Mouse (Mus musculus) embryonic stem cell, embryonic (primary cell): ENCODE results near the gene Kyat1.

Experiments
- CTCF ChIA-PET, 4 experiments: fragments of 300-600 bp in 2 of 4; fragments of 350-600 bp in 2 of 4; sonication (Branson Sonifier 250); formaldehyde crosslinking; loops; one replicate each; lab custom pipeline; 2022; ENCODE audit warnings: inconsistent platforms in 2 of 4; lab: Charles Lee
- POLR2A ChIA-PET, 4 experiments: fragments of 300-600 bp in 2 of 4; fragments of 350-600 bp in 2 of 4; sonication (Branson Sonifier 250); formaldehyde crosslinking; loops; one replicate each; lab custom pipeline; 2022; ENCODE audit warnings: antibody characterized with exemption in 4 of 4, inconsistent platforms in 1 of 4; lab: Charles Lee

The Kyat1 gene

DNA sequence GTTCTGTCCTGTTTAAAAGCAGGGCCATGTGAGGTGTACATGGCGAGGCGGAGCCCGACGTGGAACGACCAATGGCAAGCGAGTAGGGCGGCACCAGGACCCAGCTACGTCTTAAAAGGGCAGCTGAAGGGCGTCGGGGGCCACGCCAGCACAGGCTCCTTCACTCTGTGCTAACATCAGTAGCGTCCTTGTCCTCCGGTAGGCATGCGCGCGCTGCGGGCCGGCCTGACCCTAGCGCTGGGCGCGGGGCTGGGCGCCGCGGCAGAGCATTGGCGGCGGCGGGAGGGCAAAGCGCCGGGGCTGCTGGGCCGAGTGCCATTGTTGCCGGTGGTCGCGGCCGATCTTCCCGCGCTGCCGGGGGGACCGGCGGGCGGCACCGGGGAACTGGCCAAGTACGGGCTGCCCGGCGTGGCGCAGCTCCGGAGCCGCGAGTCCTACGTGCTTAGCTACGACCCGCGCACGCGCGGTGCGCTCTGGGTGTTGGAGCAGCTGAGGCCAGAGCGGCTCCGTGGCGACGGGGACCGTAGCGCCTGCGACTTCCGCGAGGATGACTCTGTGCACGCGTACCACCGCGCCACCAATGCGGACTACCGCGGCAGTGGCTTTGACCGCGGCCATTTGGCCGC, 34.2 kb downstream of the Kyat1 start, which contains the start of gene Endog:
TSS of gene Endog (plus strand) at position 123 of the 626 bp plus-strand sequence.
- ChIA-PET CTCF (interaction anchor here (0.5 to 3.6 kb wide), 15 partner anchors 9 to 234 kb away, joined by 3 to 19 read pairs (median 4); partner anchors contain the start of genes Kyat1 (in 1 of the 4) and Pkn3 (in 1 of the 4)), POLR2A (interaction anchor here (0.5 to 10.3 kb wide), 115 partner anchors 8 to 636 kb away, joined by 3 to 102 read pairs (median 4); partner anchors contain the start of genes Tbc1d13 (in 4 of the 4), Kyat1 (in 3 of the 4), Phyhd1 (in 3 of the 4) and Zdhhc12 (in 2 of the 4))

GRCm38 (mm10) chr2:30166677-30167076, 39.0 kb downstream of the Kyat1 start:
- ChIA-PET POLR2A (interaction anchor here in 2 of 4 experiments (0.6 to 1.1 kb wide), 4 partner anchors 17 to 202 kb away, joined by 3 to 5 read pairs (median 4); no protein-coding TSS in a partner anchor), CTCF (interaction anchor here (0.5 to 1.1 kb wide), 4 partner anchors 10 to 36 kb away, joined by 3 to 5 read pairs (median 4); partner anchors contain the start of gene Spout1 (in 1 of the 4))

DNA sequence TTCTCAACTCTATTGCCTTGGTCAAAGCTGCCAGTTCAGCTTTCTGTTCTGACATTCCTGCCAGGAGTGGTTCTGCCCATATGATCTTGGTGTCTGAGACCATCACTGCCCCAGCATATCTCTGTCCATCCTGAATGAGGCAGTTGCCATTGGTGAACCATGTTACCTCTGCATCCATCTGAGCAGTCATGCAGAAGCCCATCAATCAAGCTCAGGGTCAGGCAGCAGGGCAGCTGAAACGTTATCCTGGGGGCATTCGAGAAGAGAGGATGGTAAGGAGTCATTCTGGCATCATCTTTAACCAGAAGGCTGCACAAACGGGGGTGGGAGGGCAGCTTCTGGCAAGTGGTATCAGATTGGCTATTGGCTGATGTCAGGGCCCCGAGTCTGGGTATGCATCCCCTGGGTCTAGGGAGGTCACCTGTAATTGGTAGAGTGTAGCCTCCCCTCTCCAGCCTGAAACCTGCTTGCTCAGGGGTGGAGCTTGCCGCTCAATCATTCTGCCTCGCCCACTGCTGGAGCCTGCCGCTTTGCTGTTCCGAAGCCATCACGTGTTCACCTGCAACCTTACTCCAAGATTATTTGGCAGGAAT, 41.2 kb downstream of the Kyat1 start:
- POLR2A ChIA-PET, result interaction anchor here in 2 of 4 experiments (0.8 to 3.1 kb wide), 15 partner anchors 8 to 101 kb away, joined by 3 to 16 read pairs (median 4); partner anchors contain the start of genes Endog (in 1 of the 2), Kyat1 (in 1 of the 2), Phyhd1 (in 1 of the 2) and Spout1 (in 1 of the 2)
- CTCF ChIA-PET, result interaction anchor here (0.6 to 1.9 kb wide), 5 partner anchors 14 to 818 kb away, joined by 3 to 5 read pairs (median 3); partner anchors contain the start of gene Spout1 (in 1 of the 4)

DNA sequence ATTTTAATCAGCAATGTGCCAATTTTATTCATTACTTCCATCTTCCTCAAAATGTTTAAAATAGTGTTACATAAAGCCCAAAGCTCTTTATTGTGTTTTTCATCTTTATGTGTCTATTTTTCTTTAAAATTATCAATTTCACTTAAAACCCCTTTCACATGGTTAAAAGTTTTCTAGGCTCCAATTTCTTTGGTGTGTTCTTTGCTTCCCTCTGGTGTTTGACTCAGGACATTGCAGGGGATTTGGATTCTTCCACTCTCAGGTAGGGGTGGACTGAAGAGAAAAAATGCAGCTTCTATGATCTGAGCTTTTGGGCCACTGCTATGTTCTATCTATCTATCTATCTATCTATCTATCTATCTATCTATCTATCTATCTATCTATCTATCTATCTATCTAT, 43.8 kb downstream of the Kyat1 start:
- POLR2A ChIA-PET, result interaction anchor here (0.5 to 3.1 kb wide), 45 partner anchors 9 to 1078 kb away, joined by 3 to 16 read pairs (median 4); partner anchors contain the start of genes Spout1 (in 3 of the 4), Endog (in 2 of the 4), Zer1 (in 2 of the 4) and Tbc1d13 (in 1 of the 4)
- CTCF ChIA-PET, result interaction anchor here (0.5 to 3.1 kb wide), 76 partner anchors 9 to 1923 kb away, joined by 3 to 25 read pairs (median 4); partner anchors contain the start of genes Endog (in 4 of the 4), Spout1 (in 2 of the 4), Zer1 (in 2 of the 4) and Fam78a (in 1 of the 4)

DNA sequence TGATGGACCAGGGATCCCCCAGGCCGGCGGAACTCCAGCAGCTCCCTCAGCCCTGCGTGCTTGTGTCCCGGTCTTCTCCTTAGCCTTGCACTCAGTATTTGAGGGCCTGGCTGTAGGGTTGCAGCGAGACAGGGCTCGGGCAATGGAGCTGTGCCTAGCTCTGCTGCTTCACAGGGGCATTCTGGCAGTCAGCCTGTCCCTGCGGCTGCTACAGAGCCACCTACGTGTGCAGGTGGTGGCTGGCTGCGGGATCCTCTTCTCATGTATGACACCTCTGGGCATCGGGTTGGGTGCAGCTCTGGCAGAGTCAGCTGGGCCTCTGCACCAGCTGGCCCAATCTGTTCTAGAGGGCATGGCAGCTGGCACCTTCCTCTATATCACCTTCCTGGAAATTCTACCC, 45.8 kb downstream of the Kyat1 start:
- POLR2A ChIA-PET, result interaction anchor here in 3 of 4 experiments (0.8 to 4.2 kb wide), 18 partner anchors 9 to 256 kb away, joined by 3 to 17 read pairs (median 4); partner anchors contain the start of genes Endog (in 2 of the 3), Tbc1d13 (in 2 of the 3), Kyat1 (in 1 of the 3) and Spout1 (in 1 of the 3)
- CTCF ChIA-PET, result interaction anchor here in 1 of 4 experiments (1.2 kb wide), 1 partner anchor 61 kb away, joined by 3 read pairs; no protein-coding TSS in a partner anchor

GRCm38 (mm10) chr2:30152616-30153015, 53.0 kb downstream of the Kyat1 start:
- POLR2A ChIA-PET, result interaction anchor here in 3 of 4 experiments (1.1 to 17.7 kb wide), 19 partner anchors 8 to 90 kb away, joined by 3 to 393 read pairs (median 9); partner anchors contain the start of genes Tbc1d13 (in 2 of the 3), Endog (in 1 of the 3), Kyat1 (in 1 of the 3) and Spout1 (in 1 of the 3)

DNA sequence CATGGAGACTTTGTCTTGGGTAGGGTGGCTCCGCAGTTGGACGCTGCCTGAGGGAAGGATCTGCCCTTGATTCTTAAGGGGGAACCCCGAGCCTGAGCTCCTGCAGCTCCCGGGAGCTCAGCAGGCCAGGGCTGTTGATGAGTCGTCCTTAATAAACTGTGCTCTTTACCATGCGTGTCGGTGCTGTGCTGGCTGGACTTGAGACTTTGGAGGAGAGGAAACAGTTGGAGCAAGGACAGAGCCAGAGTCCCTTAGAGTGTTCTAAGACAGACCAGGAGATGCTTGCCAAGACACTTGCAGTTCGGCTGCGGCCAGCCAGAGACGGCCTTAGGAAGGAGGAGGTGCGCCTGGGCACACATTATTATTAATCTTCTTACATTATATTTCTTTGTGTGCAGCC, 53.8 kb downstream of the Kyat1 start:
- POLR2A ChIA-PET, result interaction anchor here (0.6 to 17.7 kb wide), 22 partner anchors 9 to 316 kb away, joined by 3 to 393 read pairs (median 7); partner anchors contain the start of genes Tbc1d13 (in 3 of the 4), Endog (in 2 of the 4), Spout1 (in 1 of the 4) and Zer1 (in 1 of the 4)
- CTCF ChIA-PET, result interaction anchor here in 2 of 4 experiments (0.5 to 1.2 kb wide), 2 partner anchors 43 to 112 kb away, joined by 3 to 7 read pairs; no protein-coding TSS in a partner anchor

More at GRCm38 (mm10) chr2:30152616-30153015, 53.0 kb downstream of the Kyat1 start:
- CTCF ChIA-PET, result interaction anchor here in 2 of 4 experiments (1.1 to 1.2 kb wide), 2 partner anchors 9 to 44 kb away, joined by 3 to 6 read pairs; no protein-coding TSS in a partner anchor

GRCm38 (mm10) chr2:30147466-30147865, 58.2 kb downstream of the Kyat1 start:
- ChIA-PET POLR2A (interaction anchor here (0.6 to 17.7 kb wide), 24 partner anchors 8 to 1876 kb away, joined by 3 to 393 read pairs (median 5); partner anchors contain the start of genes Tbc1d13 (in 3 of the 4), Endog (in 2 of the 4), Spout1 (in 1 of the 4) and Zer1 (in 1 of the 4)), CTCF (interaction anchor here in 3 of 4 experiments (0.7 to 1.8 kb wide), 4 partner anchors 14 to 140 kb away, joined by 3 to 9 read pairs (median 4); no protein-coding TSS in a partner anchor)

GRCm38 (mm10) chr2:30144436-30144835, 61.2 kb downstream of the Kyat1 start:
- POLR2A ChIA-PET, result interaction anchor here (0.7 to 17.7 kb wide), 22 partner anchors 8 to 192 kb away, joined by 3 to 393 read pairs (median 6); partner anchors contain the start of genes Tbc1d13 (in 2 of the 4), Zer1 (in 2 of the 4), Endog (in 1 of the 4) and Phyhd1 (in 1 of the 4)
- CTCF ChIA-PET, result interaction anchor here in 2 of 4 experiments (0.5 to 1.3 kb wide), 3 partner anchors 9 to 21 kb away, joined by 3 to 6 read pairs (median 3); no protein-coding TSS in a partner anchor

- ChIA-PET POLR2A (interaction anchor here (0.5 to 11.4 kb wide), 18 partner anchors 9 to 1097 kb away, joined by 3 to 229 read pairs (median 4); partner anchors contain the start of gene Zer1 (in 2 of the 4)), CTCF (interaction anchor here in 2 of 4 experiments (0.8 to 1.5 kb wide), 2 partner anchors 32 to 101 kb away, joined by 3 read pairs; partner anchors contain the start of genes Endog (in 1 of the 2) and Gm28035 (in 1 of the 2))
Observed at GRCm38 (mm10) chr2:30140021-30140420, 65.6 kb downstream of the Kyat1 start.

- POLR2A ChIA-PET, result interaction anchor here (0.7 to 11.4 kb wide), 29 partner anchors 8 to 338 kb away, joined by 3 to 393 read pairs (median 7); partner anchors contain the start of genes Zdhhc12 (in 3 of the 4), Zer1 (in 2 of the 4), Endog (in 1 of the 4) and Ier5l (in 1 of the 4)
- CTCF ChIA-PET, result no interaction called here
Observed at GRCm38 (mm10) chr2:30136458-30136857, 69.2 kb downstream of the Kyat1 start.
